Mouse (Mus musculus) right cerebral cortex, adult 18-20 months (tissue): ENCODE results near the gene Nck1.
A peak's percentile ranks its signal among the peaks of the same experiment; 100 is the strongest.

ENCODE experiments used
- DNase-seq: peaks from one replicate; pipeline ENCODE4 v3.0.0; 2022; ENCODE audit warnings: mixed read lengths

The Nck1 gene

DNA sequence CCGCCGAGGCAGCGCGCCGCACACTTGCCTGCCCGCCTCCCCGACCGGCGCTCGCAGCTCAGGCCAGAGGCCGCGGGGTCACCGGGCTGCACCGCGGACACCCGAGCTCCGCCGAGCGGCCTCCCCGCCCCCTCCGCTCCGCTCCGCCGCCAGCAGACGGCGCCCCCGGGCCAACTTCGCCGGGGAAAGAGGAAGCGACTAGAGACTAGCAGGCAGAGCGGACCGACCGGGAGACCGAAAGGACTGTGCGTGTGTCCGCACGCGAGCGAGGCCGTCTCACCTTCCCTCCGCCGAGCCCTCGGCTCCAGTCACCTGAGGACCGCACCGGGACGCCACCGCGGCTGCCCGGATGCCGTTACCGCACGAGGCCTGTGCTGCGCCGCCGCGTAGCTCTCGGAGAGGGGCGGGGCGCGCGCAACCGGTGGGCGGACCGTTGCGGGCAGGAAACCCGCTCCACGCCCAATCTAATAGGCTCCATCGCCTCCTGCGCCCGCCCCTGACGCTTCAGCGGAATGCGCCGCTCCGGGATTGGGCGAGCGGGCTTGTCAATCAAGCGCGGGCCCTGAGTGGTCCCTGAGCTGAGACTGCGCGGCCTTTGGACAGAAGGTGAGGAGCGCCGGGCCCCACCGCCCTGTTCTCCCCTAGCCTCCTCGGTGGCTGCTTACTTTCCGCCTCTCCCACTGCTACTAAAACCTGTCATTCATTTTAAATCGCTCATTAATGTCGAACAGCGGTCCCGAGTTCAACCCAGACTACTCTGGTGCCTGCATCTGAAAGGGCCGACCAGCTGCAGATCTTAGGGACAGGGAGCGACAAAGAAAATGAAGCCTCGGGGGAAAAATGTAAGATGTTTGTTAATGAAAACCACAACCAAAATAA is at the start of gene Nck1:
Gene Nck1, minus strand, starts transcription at position 420 of the 879 bp plus-strand sequence.
- DNase-seq: peak; percentile 100

DNA sequence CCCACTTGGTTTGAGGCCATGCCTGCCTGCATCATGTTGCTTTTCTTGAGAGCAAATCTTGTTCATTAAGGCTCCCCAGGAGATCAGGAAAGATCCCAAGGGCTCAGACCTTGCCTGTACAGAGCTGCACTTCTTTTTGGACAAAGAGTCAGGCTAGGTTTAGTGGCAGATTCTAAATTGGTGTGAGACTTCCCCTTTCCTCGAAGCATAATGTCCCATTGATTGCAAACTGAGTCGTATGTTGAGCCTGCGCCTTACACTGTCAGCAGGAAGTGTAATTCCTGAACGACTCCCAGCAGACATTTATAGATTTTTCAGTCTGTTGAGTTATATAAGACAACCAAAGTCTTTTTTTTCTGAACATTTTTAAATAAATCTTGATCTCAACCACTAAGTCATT is 44.5 kb upstream of the Nck1 start:
- DNase-seq: no peak

DNA sequence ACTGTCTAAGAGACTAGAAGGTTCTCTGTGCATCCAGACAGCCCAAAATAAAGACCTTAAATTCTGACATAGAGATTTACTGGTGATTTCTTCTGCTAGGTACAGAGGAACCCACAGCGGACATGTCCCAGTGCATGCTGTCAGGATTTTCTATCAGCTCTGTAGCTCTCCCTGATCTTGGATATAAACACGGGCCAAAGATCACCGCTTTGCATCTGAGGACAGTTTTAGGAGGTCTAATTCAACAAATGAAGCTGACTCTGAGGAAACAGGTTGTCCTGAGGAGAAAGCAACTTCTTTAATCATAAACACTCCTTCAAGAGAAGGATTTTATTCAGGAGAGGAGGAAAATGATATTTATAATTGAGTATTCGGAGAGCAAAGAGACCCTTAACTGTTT is 38.1 kb upstream of the Nck1 start:
- DNase-seq: no peak

DNA sequence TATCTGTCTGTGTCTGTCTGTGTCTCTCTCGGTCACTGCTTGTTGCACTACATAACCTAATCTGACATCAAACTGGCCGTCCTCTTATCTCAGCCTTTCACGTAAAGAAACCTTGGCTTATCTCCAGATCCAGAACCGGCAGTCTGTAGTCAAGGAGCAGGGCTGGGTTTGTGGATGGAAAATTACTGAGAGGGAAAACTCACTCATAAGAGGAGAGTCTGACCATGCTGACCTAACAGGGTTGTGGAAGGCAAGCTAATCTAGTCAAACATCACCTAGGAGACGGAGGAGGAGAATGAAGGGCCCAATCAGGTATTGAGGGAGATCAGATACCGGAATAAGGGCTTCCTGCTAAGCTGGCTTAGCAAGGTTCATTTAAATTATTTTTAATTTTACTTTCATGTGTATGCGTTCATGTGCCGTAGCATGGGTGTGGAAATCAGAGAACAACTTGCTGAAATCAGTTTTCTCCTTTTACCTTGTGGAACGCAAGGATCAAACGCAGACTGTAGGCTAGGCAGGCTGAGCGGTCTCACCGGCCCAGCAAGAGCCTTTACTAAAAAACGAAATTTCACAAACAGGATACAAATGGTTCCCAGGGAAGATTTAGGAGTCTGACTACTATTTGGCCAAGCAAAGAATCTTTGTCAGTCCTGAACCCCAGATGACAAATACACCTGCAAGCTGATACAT is 37.1 kb upstream of the Nck1 start:
- DNase-seq: no peak

DNA sequence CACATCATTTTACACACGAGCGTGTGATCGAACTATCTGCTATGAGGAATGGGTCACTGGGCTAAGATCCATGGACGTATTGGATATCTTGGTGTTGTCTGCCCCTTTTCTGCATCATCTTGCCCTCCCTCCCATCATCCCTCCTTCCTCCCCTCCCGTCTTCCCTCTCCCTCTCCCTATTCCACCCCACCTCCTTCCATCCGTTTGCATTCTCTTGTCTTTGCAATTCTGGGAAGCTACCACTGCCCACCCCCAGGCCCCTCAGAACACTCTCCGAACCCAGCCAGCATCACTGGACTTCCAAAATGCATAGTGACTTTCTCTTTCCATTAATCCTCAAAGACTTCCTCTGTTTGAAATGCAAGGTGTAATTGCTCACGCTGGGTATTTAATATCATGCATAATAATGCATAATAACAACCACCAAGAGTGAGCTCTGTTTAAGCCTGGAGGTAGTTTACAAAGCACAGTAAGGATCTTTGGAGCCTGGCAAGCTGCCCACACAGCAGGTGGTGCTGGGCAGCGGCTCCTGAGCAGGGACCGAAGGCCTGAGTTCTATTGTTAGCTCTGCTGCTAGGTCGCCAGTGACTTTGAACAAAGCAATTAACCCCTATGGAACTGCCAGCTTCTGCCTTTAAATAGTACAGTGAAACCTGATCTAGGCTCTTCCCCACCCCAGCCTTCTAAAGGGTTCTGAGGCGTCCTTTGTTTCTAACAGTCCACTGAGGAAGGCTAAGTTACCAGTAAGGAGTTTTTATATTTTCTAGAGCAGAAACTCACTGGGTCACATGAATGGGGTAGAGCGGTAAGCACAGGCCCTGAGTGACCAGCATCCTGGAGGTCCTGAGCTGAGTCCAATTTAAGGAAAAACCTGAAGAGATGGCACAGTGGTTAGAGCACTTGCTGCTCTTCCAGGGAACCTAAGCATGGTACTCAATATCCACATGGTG is 35.9 kb upstream of the Nck1 start:
- DNase-seq: no peak

DNA sequence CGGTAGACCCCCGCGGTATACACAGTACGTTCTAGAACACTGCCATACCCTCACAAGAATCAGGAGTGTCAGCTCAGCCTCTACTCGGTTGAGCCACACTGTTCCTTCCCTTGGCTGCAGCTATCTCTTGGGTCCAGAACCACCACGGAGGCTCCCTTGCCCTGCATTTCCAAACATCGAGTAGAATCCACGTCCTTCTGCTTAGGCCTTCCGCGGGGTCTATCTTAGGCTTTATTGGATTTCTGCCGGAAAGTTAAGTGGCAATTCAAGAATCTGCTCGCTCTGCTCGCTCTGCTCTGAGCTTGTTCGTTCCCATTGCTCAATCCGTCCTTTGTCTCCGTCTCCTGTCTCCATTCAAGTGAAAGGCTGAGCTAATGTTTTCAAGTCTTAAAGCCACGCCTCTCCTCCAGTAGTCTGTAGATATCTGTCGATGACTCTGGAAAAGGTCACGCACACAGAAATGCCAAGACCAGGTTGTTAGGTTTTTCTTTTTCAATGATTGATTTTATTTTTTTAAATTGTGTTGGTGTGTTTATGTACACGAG is 34.3 kb upstream of the Nck1 start:
- no peak for DNase-seq

DNA sequence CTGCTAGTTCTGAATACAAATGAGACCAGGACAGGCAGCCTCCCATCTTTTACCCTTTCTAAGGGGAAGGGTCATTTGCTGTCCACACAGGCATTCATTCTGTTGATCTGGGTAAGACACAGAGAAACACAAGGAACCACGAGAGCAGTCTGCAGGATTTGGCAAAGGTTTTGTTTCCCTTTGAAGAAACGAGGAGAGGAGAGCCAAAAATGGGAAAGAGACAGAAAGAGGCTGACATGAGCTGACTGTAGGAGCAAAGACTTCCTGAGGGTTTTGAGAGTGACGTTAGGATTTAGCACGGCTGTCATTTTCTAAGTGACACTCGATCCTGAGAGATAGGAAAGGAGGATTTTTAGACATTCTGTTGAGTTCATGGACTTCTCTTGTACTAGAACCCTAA is 28.0 kb upstream of the Nck1 start:
- no peak for DNase-seq

DNA sequence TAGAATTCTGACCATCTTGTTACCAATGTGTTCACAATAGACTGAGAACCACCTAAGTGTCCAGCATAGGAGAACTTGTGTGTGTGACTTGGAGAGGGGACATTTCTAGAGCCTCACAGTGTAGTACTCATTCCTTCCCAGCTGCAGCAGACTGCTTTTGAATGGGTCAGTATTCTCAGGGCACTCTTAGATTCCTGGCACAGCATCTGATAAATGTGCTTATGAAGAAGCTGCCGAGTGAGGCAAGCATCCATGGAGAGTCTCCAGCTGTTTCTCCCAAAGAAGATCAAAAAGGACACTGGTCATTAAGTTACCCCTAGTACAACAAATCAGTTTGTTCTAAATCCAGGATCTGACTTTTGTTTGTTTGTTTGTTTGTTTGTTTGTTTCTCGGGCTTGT is 27.4 kb upstream of the Nck1 start:
- DNase-seq: no peak

DNA sequence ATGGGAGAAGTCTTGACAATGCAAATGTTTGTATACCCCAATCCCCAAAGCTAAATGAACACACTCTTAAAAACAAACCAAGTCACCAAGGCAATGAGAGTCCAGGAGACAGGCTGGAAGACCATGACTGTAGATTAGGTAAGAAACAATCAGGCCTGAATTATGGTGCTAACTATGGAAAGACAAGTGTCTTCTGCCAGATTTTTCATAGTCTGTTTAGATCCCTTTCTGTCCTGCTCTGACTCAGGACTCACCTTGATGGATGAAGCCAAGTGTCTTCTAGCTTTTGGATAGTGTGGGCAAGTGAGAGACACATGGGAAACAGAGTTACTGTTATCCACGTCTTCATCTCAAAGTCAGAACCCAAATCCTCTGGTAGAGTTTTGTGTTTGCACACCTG is 25.6 kb upstream of the Nck1 start:
- DNase-seq: no peak

DNA sequence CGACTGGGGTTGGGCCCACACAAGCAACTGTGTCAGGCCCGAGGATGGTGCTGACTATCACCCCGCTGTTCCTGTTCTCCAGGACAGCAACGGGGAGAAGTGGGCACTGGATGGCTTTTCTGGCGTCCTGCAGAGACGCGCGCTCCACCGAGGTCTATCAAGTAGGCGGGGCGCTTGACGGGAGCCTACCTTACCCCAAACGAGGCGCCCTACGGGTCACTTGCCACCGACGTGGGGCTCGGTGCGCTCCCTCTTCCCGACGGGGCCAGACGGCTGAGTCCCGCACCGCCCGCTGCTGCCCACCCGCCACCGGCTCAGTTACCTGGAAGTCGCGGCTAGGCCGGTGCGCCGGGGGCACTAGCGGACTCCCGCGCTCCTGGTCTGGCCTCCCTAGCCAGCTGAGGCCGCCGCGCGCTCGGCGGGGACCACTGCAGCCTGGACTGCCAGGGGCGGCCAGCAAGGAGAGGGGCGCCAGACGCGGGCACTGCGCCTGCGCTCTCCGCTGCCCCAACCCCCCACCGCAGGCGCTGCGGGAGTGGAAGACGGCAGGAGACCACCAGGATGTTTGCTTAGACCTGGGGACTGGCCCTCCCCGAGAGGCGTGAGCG is 24.8 kb upstream of the Nck1 start, which contains the start of gene Slc35g2:
Gene Slc35g2, minus strand, starts transcription at position 465 of the 608 bp plus-strand sequence.
- peak; percentile 26 for DNase-seq

DNA sequence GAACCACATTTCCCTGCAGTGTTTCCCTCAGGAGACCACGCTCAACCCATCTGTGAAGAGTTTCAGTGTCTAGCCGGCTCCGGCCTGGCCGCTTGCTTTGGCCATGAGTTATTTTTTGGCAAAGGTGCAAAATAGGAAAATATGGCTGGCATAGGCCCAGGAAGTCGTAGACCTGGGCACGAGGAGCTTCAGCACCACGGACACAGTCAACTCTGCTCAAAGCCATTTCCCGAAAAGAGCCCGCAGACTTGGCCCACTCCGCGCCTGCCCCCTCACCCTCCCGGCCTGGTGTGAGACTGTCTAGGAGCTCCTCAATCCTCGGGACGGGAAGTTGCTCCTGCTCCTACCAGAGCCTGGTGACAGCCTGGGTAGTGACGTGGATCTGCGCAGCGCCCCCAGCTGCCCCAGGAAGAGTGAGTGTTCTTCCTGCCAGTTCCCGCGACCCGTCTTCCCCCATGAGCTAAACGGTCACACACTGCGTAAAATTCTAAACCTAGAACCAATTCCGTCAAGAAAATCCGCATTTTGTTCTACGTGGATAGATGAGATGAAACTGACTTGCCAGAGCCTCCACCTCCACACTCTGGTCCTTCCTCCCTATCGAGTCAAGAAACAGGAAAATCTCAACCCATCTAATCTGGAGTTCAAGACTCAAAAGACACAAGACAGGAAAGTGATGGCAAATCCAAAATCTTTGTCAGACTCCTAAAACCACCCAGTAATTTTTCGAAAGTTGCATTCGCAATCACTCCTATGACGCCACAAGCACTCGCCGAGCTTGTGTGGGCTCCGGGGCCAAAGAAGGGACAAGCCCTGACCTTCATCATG is 24.1 kb upstream of the Nck1 start:
- DNase-seq: peak; percentile 68

DNA sequence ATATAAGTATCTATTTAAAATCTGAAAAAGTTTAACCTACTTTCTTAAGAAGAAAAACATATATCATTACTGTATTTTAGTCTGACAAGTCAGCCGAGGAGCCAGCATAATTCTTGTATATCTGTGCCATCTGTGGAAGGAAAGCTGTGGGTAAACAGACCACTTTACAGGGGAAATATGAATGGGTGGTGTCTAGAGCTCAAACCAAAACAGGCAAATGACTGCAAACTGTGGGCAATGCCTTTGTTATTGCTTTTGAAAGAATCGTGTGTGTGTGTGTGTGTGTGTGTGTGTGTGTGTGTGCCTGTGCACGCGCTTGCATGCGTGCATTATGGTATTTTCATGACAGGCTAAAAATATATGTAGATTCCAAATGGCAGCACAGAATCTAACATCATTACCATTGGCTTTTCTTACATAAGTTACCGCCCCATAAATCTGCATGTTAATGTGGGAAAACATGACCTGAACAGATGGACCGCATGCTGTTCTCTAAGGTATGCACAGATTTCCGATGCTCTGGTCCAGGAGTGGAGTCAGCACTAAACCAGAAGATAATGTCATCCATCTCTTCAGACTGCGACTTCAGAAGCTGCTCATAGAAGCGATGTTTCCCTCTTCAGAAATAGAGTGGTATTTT is 14.4 kb upstream of the Nck1 start:
- peak; percentile 51 for DNase-seq

DNA sequence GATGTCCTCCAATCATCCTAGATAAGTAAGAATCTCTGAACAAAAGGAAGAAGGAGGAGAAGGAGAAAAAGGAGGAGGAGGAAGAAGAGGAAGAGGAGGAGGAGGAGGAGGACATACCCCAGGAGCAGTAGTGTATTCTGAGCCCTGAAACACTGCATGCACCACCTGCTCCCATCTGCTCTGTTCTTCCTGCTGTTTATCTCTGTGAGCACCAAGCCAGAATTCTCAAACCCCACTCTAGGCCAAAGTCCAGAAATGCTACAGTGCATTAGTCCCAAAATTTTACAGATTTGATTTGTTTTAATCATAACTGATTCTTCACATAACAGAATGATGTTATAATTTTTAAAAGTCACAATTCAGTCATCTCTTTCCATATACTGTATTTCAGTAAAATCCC is 13.1 kb upstream of the Nck1 start:
- no peak for DNase-seq

DNA sequence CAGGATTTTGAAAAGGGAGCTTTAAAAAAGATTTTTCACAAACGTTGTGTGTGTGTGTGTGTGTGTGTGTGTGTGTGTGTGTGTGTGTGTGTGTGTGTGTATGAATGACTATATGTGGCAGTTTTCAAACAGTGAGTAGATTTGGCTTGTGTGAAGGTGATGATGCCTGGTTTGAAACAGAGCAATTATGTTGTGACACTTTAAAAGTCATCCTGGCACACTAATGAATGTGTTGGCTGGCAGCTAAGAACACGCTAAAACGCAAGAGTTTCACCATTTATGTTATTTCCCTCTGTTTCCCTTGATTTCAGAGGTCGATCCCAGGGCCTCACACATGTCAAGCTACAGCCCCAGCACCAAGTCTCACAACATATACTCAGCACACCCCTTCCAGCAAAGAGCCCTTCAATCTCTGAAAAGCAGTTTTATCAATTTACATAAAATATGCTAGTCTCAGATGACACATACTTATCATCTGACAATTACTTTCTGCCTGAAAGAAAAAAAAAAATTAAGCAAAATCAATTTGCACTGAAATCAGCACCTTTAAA is 12.2 kb upstream of the Nck1 start:
- DNase-seq: no peak

DNA sequence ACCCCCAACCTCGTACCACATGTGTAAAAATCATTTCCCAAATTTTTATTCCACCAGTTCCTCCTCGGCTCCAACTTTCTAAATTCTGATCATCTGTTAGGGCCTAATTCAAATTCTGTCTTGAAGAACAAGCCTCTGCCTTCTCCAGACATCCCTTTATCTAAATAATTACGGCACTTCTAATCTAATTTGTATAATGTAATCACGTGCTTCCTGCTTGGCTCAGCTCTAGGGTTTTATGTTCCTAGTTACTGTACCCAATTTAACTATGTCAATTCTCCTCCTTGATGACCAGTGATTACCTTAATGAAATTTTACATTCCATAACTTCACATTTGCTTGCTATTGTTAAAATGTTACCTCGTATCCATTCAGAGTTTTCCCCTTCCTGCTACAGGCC is 9.8 kb upstream of the Nck1 start:
- no peak for DNase-seq

DNA sequence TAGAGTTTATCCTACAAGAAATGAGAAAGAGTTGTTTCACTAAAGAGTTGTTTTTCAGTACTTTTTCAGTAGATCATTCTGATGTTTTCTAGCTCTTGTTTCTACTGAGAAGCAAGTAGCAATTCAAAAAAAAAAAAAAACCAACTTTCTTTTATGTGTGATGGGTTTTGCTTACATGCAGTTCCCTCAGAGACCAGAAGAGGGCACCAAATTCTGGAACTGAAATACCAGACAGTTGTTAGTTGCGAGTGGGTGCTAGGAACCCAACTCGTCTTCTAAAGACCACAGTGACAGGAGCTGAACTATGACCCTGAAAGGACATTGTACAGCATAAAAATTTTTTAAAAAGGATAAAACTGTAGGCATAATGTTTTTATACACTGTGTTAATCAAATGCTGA is 2.4 kb upstream of the Nck1 start:
- DNase-seq: no peak

DNA sequence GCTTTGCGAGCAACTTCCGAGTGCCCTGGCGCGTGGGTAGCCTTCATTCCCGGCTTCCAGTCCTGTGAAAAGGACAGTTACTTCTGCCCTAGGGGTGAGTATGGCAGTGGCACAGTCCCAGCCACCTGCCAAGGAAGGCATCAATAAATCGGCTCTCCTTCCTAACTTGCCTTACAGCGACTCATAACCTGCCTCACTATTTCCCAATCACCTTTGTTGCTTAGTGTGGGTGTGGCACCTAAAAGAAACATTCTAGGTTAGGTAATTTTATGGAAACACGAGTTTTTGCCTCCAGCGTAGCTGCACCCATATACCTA is 618 bp upstream of the Nck1 start:
- DNase-seq: no peak

DNA sequence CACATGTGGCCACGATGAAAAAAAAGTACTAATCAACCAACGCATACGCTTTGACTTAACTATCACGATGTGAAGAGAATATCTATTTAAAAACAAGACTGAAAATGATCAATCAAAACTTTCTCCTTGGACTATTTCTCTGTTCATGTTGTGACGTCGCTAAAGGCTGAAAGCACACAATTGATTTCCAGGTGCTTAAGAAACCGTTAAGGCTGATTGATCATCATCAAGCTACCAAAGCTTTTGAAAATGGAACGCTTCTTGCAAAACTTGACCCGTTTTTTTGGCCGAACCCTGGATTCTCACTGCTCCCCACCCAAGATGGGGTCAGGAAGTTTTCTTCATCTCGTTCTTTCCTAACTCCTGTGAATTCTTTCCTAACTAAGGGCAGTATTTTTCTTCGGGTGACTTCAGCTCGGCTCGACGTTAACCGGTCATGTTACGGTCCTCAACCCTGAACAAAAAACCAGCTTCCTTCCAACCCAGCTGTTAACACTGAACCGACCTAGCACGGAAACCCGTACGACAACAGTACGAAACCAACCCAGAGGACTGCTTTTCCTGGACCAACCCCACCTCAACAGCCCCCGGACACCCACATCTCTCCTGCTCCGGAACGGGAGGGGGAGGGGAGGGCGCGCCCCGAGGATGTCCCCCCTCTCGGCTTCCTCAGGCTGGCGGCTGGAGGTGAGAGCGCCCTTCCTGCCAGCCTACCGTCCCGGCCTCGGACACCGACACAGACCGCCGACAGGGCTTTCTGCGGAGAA is 803 bp downstream of the Nck1 start:
- DNase-seq: no peak

DNA sequence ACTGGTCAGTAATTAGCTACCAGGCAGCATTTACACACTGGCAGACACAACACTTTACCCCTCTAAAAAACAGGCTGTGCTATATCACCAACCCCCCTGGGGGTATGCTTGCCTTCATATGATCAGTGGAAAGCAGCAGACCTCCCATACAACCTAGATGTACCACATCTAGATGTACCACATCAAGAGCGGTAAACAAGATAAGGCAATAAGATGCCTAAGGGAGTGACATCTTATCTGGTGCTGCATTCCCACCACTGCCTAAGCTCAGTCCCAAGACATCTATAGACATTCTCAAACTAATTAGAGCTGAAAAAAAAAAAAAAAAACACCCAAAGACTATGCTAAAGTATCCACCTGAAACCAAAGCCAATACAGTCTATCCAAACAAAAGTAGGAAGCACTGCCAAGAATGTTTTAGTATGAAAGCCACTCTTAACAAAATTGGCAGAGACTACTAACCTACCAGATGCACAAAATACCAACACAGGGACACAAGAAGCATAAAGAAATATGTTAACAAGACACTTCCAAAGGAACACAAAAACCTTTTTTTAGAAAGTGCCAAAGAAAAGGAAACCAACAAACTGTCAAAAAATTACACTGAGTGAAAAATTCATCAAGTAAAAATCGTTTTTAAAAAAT is 10.2 kb downstream of the Nck1 start:
- DNase-seq: no peak
